Mouse (Mus musculus) B cell, adult 2 months (primary cell): ENCODE results near the gene Plagl2.
"Not testable (repeated sequence)": the region's sequence is repeated elsewhere in the genome, so short reads cannot be mapped to it uniquely, and the experiment has no call there.

ENCODE experiments used
- DNase-seq, 2 experiments: peaks; one replicate each; pipeline ENCODE4 v3.0.0; 2022

Gene Plagl2

GRCm38 (mm10) chr2:153241250-153242014 is at the start of gene Plagl2, which contains the start of gene Pofut1:
Gene Plagl2 (minus strand): TSS chr2:153241426.
Gene Pofut1 (plus strand): TSS chr2:153241533.
- DNase-seq: peak; percentile 89 to 90

- no peak for DNase-seq
Observed at GRCm38 (mm10) chr2:153287835-153288234, 46.6 kb upstream of the Plagl2 start.

- no peak for DNase-seq
Observed at GRCm38 (mm10) chr2:153286524-153286923, 45.3 kb upstream of the Plagl2 start.

- DNase-seq: no peak
Observed at GRCm38 (mm10) chr2:153283919-153284318, 42.7 kb upstream of the Plagl2 start.

- DNase-seq: no peak
Observed at GRCm38 (mm10) chr2:153278357-153278756, 37.1 kb upstream of the Plagl2 start.

- peak in 1 of 2 experiments; percentile 16 for DNase-seq
Observed at GRCm38 (mm10) chr2:153276846-153277245, 35.6 kb upstream of the Plagl2 start.

- DNase-seq: no peak
Observed at GRCm38 (mm10) chr2:153276440-153276839, 35.2 kb upstream of the Plagl2 start.

GRCm38 (mm10) chr2:153275577-153275976 is 34.4 kb upstream of the Plagl2 start:
- DNase-seq: not testable (repeated sequence)

- no peak for DNase-seq
Observed at GRCm38 (mm10) chr2:153274919-153275247, 33.7 kb upstream of the Plagl2 start.

- DNase-seq: not testable (repeated sequence)
Observed at GRCm38 (mm10) chr2:153274200-153274918, 33.1 kb upstream of the Plagl2 start.

- not testable (repeated sequence) for DNase-seq
Observed at GRCm38 (mm10) chr2:153270231-153270915, 29.1 kb upstream of the Plagl2 start.

- DNase-seq: no peak
Observed at GRCm38 (mm10) chr2:153267331-153267730, 26.1 kb upstream of the Plagl2 start.

- peak; percentile 67 to 73 for DNase-seq
Observed at GRCm38 (mm10) chr2:153263053-153263452, 21.8 kb upstream of the Plagl2 start.

GRCm38 (mm10) chr2:153259864-153260674 is 18.8 kb upstream of the Plagl2 start:
- no peak for DNase-seq

GRCm38 (mm10) chr2:153259030-153259863 is 18.0 kb upstream of the Plagl2 start:
- DNase-seq: peak; percentile 48 to 52

- DNase-seq: no peak
Observed at GRCm38 (mm10) chr2:153256604-153257003, 15.4 kb upstream of the Plagl2 start.

- DNase-seq: no peak
Observed at GRCm38 (mm10) chr2:153249751-153250150, 8.5 kb upstream of the Plagl2 start.

- DNase-seq: no peak
Observed at GRCm38 (mm10) chr2:153242156-153242555, 930 bp upstream of the Plagl2 start.

GRCm38 (mm10) chr2:153240701-153241235 is 458 bp downstream of the Plagl2 start:
- no peak for DNase-seq

GRCm38 (mm10) chr2:153239860-153240480 is 1.3 kb downstream of the Plagl2 start:
- DNase-seq: no peak
